Mouse (Mus musculus) spleen, adult 18-20 months (tissue): ENCODE results near the gene Lamb3.

Experiments
- DNase-seq, 2 experiments: peaks; one replicate each; pipeline ENCODE4 v3.0.0; 2022; ENCODE audit warnings: mixed read lengths in 2 of 2

Lamb3 gene

GRCm38 (mm10) chr1:193349702-193350545, 142.4 kb downstream of the Lamb3 start:
- DNase-seq = no peak

- no peak for DNase-seq
Measured at GRCm38 (mm10) chr1:193350546-193350801, 143.0 kb downstream of the Lamb3 start.

DNA sequence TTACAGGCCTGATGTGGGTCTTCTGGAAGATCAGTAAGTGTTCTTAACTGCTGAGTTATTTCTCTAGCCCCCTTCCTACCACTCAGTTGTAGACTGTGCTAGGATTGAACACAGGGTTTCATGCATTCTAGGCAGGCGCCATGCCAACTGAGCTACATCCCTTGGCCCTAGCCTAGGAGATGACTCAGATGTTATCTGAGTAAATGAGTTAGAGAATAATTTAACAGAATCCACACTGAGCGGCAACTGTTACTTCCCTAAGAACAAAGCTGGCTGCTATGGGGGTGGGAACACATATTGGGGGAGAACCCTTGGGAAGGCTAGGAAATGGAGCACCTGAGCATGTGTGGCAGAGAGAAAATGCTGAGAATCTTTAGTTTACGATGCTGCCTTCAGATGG, 144.1 kb downstream of the Lamb3 start:
- no peak for DNase-seq

GRCm38 (mm10) chr1:193359199-193359598, 151.7 kb downstream of the Lamb3 start:
- no peak for DNase-seq

DNA sequence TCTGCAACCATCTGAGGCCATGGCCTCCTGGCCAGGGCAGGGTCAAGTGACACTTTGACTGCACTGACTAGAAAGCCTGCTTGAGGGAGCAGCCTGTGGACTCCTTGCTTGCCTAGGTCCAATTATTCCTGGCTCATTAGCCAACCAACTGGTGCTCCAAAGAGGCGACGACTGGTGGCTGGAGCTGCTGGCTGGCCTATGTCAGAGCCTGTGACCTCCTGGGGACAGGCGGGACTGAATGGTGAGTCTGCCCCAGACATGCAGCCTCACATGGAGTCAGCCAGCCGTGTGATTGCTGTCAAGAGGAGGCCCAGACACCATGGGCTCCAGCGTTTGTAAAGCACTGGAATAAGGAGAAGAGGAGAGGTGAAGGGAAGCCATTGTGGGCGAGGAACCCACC, 153.7 kb downstream of the Lamb3 start:
- no peak for DNase-seq

- no peak for DNase-seq
Measured at GRCm38 (mm10) chr1:193362078-193362477, 154.6 kb downstream of the Lamb3 start.

- DNase-seq = peak; percentile 33 to 51
Measured at GRCm38 (mm10) chr1:193363801-193364231, 156.3 kb downstream of the Lamb3 start.

GRCm38 (mm10) chr1:193368055-193368454, 160.6 kb downstream of the Lamb3 start:
- no peak for DNase-seq

DNA sequence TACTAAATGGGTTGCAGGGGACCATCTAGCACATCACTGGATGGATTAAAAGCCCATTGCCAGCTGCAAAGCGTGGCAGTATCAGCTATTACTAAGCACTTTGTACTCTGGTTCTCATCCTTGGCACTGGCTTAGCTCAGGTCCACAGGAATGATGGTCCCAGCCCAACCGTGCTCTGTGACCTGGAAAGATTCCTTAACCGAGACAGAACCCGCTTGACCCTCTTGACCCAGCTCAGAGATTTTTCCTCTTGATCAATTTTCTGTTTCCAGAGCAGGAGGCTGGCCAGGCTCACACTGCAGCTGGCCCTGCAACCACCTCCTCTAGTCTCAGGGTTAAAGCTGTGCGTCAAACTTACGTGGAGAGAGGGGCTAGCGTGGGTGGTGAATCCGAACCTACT, 161.6 kb downstream of the Lamb3 start:
- DNase-seq = no peak

- DNase-seq = no peak
Measured at GRCm38 (mm10) chr1:193370096-193370495, 162.6 kb downstream of the Lamb3 start, which contains the start of gene Camk1g. Gene Camk1g (minus strand): TSS chr1:193370298.

DNA sequence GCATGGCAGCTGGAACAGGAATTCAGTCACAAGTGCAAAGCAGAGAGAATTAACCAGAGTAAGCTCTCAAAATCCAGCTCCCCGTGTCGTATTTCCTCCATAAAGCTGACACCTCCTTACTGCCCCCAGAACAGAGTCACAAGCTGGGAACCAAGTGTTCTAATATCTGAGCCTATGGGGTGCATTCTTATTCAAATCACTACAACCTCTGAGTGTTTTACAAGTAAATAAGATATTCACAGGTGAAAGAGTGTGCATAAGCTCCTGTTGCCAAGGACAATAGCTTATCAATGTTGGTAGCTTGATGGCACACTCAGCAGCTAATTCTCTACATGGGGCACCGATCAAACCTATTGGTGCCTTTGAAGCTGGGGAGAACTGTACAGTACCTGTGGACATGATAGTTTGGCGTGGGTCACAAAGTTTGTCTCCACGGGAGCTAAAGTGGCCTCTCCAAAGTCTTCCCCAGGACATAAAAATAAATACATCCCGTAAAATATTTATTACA, 166.5 kb downstream of the Lamb3 start:
- no peak for DNase-seq

DNA sequence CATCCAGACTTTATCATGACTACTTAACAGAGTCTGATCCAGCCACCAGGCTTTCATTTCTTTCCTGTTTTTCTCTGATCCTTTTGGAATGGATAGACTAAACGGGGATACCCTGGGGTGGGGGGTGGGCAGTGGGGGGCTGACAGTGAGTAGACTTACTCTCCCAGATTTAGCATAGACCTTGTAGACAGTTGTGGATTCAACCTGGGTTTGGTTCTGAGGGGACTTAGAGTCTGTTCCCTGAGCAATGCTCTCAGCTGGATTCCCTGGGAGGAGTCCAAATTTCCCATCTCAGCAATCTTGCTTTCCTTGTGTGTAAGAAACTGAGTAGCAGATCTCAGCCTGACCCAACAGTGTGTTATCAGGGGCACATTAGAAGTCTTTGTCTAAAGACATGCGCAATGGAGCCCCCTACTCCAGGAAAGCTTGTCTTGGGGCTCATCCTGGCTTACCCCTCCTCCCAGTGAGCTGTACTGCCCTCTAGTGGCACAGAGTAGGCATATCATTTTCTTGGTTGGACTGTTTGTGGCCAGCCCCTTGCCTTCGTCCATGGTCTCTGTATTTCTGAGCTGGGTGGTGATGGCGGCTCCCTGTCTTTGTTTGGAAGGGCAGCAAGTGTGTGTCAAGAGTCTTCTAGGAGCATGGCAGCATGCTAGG, 169.1 kb downstream of the Lamb3 start:
- DNase-seq = peak in 1 of 2 experiments; percentile 29

DNA sequence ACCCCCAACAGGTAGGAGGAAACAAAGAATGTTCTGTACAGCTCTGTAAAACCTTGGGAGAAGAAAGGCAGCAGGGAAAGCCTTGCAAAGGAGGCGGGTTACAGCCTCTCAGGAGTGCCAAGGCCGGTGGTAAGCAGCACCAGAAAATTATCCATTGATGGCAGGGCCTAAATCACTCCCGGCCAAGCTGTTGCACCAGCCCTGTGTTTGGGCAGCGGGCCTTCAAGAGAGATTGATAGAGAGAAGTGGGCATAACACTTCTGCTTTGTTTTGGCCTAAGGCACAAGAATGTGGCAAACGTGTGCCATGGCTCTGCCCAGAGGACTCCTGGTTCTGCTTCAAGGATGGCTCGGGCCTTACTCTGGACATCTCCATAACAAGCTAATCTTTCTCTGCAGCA, 172.1 kb downstream of the Lamb3 start:
- no peak for DNase-seq

GRCm38 (mm10) chr1:193380877-193381276, 173.4 kb downstream of the Lamb3 start:
- DNase-seq = no peak

GRCm38 (mm10) chr1:193381597-193382404, 174.3 kb downstream of the Lamb3 start:
- no peak for DNase-seq

GRCm38 (mm10) chr1:193382435-193382834, 174.9 kb downstream of the Lamb3 start:
- no peak for DNase-seq

DNA sequence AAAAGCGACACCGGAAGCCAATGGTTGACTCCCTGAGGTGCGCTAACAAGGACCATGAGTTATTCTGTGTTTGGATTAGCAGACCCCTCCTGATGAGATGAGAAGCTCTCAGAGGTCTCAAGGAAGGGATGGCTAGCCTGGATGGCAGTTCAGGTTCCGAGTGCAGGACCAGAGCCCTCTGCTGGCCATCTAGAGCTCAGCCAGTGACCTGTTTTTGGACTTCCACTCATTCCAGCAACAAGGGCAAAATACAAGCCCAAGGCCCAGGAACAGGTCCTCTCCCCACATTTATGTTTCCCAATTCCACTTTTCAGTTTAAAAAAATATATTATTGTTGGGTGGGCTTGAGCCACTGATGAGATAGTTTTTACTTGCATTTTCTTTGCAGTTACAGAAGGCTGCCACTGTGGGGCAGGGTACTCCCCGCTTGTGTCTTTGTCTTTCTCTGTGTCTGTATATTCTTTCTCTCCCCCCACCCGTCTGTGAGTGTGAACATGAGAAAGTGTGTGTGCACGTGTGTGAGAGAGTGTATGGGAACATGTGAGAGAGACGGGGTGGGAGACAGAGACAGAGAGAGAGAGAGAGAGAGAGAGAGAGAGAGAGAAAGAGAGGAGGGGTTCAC, 175.5 kb downstream of the Lamb3 start:
- DNase-seq = peak in 1 of 2 experiments; percentile 52

- peak; percentile 11 to 50 for DNase-seq
Measured at GRCm38 (mm10) chr1:193386136-193386535, 178.6 kb downstream of the Lamb3 start.

DNA sequence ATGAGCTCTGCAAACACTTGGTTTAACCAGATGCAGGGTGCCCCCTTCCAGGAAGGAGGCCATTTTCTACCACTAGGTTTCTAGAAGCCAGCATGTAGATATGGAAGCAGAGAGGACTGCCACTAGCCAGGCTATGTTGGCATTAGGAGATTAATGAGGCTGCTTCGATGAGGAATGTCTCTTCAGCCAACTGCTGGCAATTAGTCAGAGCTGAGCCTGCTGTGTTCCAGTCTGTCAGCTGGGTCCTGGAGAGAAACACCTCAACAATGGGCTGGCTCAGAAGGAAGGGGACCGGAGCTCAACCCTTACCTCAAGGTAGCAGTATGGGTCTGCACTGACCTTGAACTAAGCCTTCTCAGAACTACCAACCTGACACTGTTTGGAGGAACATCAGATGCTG, 179.7 kb downstream of the Lamb3 start:
- DNase-seq = no peak

DNA sequence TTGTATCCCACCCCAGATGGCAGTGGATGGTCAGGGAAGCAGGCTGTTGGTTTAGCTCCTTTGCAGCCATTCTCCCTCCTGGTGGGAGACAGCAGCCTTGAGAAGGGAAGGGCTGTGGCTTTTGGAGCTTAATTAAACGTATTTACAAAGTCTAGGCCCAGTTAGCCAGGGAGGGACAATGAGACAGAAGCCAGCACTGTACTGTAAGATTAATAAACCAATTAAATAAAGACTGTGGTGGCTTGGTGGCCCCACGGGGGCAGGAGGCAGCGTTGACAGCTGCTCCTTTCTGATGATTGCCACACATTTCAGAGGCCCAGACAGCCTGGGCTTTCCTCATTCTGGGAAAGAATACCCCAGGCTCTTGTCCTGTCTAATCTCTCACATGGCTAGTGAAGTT, 182.0 kb downstream of the Lamb3 start:
- DNase-seq = no peak

- DNase-seq = no peak
Measured at GRCm38 (mm10) chr1:193390004-193390403, 182.5 kb downstream of the Lamb3 start.

DNA sequence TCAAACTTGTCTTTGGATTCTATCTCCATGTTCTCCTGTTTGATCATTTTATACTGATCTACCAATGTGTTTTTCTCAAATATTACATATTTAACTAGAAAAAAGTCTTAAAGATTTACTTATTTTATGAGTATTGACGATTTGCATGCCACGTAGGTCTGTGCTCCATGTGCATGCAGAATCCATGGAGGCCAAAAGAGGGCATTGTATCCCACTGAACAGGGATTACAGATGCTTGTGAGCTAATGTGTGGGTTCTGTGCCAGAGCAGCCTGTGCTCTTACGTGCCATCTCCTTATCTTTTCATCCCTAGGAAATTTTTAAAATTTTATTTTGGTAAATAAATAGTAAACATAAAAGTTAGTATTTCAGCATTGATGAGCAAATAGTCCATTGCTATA, 184.8 kb downstream of the Lamb3 start:
- DNase-seq = no peak
